Mouse (Mus musculus) brain, embryonic 14.5 days (tissue): ENCODE data around the gene Acox1. TPM values are rescaled to one million over a fixed set of nuclear protein-coding genes. Genes with fewer than 3 reads are reported as not detected.

Source experiments
- DNase-seq: peaks from one replicate; pipeline ENCODE4 v3.0.0-alpha.2; 2011; ENCODE audit warnings: low read depth
- CTCF ChIP-seq: fragments of 200-500 bp; IDR thresholded peaks from 2 replicates; pipeline ENCODE4 v1.5.1; 2012; ENCODE audit warnings: inconsistent platforms, mild to moderate bottlenecking, moderate library complexity, borderline replicate concordance; ENCODE audit not compliant: insufficient read depth, insufficient read length; ENCODE audit errors: extremely low read depth
- POLR2A ChIP-seq: fragments of 200-500 bp; IDR thresholded peaks from 2 replicates; pipeline ENCODE4 v1.6.1; 2012; ENCODE audit warnings: mild to moderate bottlenecking, inconsistent platforms, borderline replicate concordance; ENCODE audit not compliant: poor library complexity, insufficient read depth, insufficient read length, severe bottlenecking; ENCODE audit errors: extremely low read depth
- polyA plus RNA-seq: library from polyadenylated mRNA; depleted of rRNA; stranded (reverse); fragments of >200 nt; gene quantifications from 2 replicates; pipeline ENCODE4 v1.2.3, GENCODE M21; 2012; rRNA removed

Acox1 gene
- 72.1 and 78.9 TPM in 2 replicates for polyA plus RNA-seq

DNA sequence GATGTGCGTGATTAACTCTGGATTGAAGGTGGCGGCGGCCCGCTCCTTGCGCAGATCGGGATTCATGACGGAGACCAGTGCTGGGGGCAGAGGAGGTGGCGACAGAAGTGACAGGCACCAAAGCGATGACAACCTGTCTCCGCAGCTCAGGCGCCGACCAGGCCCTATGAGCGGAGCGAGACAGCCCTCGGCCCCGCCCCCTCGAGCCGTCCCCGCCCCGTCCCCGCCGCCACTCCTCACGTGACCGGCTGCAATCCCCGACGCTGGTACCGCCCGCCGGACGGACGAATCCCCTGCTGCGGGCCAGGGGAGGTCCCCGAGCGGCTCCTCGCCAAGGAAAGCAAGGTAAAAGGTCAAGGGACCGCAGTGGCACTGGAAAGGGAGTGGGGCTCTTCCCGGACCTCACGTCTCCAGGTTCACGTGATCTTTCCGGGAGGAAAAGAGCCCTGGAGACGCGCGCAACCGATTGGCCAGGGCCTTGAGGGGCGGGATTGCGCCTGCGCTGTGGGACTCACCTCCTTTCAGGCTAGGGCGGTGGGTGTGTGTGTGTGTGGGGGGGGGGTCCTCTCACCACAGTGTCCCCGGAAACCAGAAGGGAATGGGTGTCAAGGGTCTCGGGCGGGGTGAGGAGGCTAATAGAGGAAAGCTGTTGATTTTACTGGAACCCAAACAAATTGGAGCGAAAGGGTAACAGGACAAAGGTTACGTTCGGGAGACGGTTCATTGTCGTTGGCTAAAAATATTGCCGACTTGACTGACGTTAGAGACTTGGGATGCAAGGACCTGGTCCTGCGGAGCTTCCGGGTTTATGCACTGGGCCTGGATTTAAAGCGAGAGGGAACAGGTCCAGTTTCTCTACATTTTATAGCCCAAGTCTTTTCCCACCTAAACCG is at the start of gene Acox1, which contains the start of gene Ten1:
Gene Acox1 (minus strand): TSS at position 407 of the 893 bp plus-strand sequence.
Gene Ten1 (plus strand): TSS at position 217 of the 893 bp plus-strand sequence.
- TF ChIP-seq POLR2A (peak; percentile 58; the same call in 1 of the 2 replicates), CTCF (no peak)
- DNase-seq: peak; percentile 99

DNA sequence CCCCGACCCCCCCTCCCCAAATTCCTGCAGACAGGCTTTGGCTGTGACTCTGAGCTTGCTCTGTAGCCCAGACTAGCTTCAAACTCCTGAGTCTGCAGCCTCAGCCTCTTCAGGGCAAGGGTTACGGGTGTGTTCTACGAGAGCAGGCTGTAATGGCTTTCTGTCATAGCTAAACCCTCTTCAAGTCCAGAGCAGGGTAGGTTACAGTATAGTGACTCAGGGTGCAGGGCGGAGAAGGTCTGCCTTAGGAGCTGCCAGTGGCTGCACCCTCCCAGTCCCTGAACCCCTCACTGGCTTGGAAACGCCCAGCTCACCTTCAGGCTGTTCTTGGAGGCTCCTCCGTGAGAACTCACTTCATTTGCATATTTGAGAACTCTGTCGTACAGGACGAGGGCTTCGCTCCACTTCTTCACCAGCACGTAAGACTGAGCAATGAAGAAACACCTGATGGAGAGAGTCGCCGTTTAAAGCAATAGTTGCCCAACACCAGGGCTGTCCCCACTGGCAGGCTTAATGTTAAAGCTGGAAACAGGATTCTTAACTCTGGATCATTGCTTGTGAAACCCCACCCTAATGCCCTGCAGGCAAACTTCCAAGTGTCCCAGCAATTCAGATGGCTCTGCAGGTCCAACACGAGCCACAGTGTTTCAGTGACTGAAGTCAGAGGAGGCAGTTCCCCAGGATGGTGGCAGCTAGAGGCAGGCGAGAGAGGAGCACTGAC is 48.8 kb upstream of the Acox1 start:
- TF ChIP-seq CTCF (no peak), POLR2A (no peak)
- DNase-seq: no peak

DNA sequence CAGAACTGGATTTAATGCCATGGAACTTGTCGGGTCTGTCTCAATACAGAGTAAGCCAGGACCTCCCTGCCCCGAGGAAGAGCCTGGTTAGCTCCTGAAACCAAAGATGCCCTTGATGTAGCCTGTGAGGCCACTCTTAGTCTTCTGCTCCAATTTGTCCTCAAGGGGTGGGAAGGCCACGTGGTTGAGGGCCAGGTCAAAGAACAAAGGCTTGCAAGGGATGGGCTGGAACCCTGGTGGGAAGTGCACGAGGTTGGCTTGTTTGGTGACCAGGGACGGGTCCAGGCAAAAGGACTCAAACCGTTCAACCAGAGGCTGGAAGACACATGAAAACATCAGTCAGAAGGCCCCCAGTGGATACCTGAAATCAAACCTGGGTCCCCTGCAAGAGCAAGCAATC is 46.8 kb upstream of the Acox1 start:
- TF ChIP-seq CTCF: no peak
- TF ChIP-seq POLR2A: no peak

DNA sequence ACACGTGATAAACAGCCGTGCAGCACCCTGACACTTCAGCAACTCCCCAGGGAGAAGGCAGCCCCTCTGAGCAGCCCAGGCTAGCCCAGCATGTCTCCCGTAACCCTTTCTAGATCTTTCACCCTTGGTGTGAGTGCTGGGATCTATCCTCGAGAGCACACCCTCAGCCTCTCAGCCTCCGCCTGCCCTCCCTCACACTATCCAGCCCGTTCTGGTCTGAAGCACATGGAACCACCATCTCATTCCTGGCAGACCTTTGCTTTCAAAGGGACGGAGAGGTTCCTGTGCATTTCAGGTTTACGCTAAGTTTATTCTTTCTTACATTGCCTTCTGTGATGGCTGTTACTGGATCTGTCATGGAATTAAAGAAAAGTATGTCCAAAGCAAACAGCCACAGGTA is 45.7 kb upstream of the Acox1 start:
- TF ChIP-seq POLR2A: no peak
- TF ChIP-seq CTCF: no peak
- no peak for DNase-seq

More for the DNA sequence above, 46.8 kb upstream of the Acox1 start:
- DNase-seq: no peak

DNA sequence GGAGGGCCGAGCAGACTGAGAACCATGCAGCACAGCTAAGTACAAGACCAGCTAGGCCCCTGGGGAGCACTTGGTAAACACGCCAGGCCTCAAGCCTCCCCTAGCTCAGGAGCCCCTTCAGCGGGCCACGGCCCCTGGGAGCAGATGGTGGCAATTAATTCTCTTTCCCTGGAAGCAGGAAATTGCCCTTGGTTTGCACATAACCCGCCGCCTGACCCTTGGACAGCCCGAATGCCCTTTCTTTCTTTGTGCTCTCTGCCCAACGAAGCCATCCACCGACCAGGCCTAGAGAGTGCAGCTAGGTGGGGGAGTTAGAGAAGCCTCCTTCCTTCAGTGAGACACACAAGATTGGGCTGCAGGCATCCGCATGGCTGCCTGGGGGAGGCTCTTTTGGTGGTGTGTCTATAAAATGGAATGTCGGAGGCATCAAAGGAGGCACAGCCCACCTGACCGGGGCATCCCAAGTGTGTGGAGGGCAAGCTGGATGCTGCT is 42.9 kb upstream of the Acox1 start:
- TF ChIP-seq POLR2A (no peak), CTCF (no peak)
- no peak for DNase-seq

DNA sequence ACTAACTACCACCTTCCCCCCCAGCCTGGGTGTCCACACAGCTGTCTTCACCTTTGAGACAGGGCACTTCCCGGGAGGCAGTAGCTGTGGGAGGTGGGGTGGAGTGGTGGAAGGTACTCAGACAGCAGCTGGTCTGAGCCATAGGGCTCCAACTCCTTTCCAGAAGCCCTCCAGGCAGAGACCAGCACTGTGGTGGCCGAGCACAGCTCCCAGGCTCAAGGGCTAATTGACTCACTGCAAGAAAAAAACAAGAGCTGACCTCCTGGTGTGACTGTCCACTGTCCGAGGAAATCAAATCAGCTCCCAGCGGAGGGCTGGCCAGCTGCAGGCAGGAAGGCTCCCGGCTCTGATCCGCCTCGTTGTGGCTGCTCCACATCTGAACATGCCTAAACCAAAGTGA is 41.0 kb upstream of the Acox1 start:
- DNase-seq: no peak
- TF ChIP-seq POLR2A (no peak), CTCF (no peak)

DNA sequence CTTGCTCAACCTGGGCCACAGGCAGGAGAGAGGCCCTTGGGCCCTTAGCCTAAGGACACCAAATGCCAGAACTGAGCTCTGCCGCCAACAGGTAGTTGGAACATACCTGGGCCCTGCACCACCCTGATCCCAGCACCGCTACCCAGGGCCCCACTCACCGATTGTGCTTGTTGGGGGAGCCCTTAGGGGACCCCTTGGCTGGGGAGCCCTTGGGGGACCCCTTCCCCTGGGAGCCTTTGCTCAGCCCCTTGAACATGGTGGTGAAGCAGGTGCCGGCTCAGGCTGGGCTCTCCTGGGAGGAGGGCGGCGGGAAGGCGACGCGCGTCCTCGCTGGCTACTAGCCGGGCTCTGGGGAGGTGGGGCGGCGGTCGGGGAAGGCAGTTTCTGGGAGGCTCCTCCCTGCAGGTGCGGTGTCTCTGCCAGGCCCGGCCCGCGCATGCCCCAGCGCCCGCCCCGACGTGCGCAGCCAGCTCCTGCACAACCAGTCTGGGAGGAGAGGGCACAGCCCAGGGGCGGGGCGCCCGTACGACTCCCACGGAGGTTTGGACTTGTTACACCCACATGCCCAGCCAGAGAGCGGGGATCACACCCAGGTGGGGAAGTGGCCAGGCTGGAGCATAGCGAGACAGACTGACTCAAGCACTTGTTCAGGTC is 39.0 kb upstream of the Acox1 start, which contains the start of gene Evpl:
Gene Evpl (minus strand): TSS at position 336 of the 654 bp plus-strand sequence.
- DNase-seq: no peak
- no peak for TF ChIP-seq POLR2A
- TF ChIP-seq CTCF: no peak

DNA sequence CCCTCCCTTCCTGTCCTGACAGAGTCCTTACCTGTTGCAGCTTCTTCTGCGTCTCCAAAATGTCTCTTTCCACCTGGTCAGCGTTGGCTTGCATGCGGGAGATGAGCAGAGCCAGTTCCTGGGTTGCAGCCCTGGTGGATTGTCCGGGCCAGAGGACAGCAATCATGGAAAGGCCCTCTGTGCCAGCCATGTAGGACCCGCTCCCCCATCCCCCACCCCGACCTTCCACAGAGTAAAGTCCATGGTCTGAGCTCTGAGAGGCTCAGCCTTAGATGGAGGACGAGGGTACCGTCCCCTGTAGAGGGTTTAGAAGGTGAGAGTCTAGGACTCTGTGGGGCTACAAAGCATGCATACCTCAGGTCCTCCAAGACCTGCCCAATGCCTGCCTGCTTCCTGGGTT is 36.1 kb upstream of the Acox1 start:
- no peak for DNase-seq
- TF ChIP-seq CTCF (no peak), POLR2A (no peak)

DNA sequence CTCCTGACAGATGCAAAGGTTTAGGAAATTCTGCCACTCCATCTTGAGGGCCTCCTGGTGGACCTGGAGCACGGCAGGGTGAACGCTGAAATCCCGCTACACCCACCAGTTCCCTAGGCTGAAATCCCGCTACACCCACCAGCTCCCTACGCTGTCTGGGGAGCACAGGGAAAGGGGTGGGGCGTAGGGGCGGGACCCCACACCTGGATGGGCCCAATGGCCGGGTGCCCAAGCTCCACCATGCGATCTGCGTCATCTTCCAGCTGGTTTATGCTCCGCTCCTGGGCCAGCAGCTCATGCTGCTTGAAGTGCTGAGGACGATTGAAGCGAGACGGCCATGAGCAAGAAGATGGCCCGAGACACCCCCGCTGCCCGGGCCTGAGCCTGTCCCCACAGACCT is 33.6 kb upstream of the Acox1 start:
- DNase-seq: no peak
- no peak for TF ChIP-seq POLR2A
- no peak for TF ChIP-seq CTCF

DNA sequence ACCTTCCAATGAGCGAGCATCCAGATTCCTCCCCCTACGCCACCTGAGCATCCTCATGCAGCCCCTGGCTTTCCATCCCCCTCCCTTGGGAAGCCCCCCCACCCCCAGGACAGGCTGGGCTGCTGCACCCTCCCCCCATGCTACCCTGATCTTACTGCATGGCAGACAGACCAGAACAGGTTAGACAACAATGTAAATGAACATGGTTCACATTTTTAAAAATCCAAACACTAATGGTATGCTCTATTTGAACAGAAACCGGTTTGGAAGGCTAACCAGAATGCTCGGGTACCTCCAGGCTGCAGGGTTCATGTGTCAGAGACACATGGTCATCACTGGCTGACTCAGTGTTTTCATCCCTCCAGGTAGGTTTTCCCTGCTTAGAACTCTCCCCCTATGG is 29.9 kb upstream of the Acox1 start:
- no peak for DNase-seq
- TF ChIP-seq POLR2A: no peak
- no peak for TF ChIP-seq CTCF

DNA sequence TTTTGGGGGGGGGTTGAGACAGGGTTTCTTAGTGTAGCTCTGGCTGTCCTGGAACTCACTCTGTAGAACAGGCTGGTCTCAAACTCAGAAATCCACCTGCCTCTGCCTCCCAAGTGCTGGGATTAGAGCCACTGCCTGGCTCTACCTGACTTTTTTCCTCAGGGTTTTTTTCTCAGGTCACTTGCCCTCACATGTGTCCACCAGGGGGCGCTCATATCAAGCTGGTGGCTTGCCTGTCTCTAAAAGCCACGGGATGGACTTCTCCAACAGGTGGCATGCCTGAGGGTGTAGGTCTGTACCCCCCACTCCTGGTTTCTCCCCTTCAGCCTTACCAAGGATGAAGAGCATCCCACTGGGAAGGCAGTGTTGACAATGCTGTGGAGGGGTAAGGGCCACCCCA is 27.6 kb upstream of the Acox1 start:
- DNase-seq: peak; percentile 66
- TF ChIP-seq POLR2A: no peak
- peak; percentile 82 for TF ChIP-seq CTCF
